Mouse (Mus musculus) intestine, postnatal 0 days (tissue): Measurements from ENCODE around the gene Elmsan1. TPM values are rescaled to one million over a fixed set of nuclear protein-coding genes. Genes with fewer than 3 reads are reported as not detected.

ENCODE experiments used
- ATAC-seq: fragments of 200-750 bp; cut with Nextera tagmentation; 2 replicates; pipeline ENCODE4 v1.8.0; 2017; ENCODE audit warnings: mild to moderate bottlenecking, moderate TSS enrichment, moderate library complexity
- H3K27ac ChIP-seq: fragments of 300-500 bp; sonication (generic); 2 replicates; pipeline ENCODE4 v1.5.1; 2014; ENCODE audit warnings: mild to moderate bottlenecking, low read depth, low read length, moderate library complexity
- H3K27me3 ChIP-seq: fragments of 300-500 bp; sonication (generic); replicated peaks from 2 replicates; pipeline ENCODE4 v1.6.1; 2014; ENCODE audit warnings: low read length, mixed read lengths; ENCODE audit not compliant: control insufficient read depth, insufficient read depth
- H3K36me3 ChIP-seq: fragments of 300-500 bp; sonication (generic); 2 replicates; pipeline ENCODE4 v1.6.1; 2014; ENCODE audit warnings: mild to moderate bottlenecking, moderate library complexity; ENCODE audit not compliant: control insufficient read depth, insufficient read depth
- H3K4me1 ChIP-seq: fragments of 300-500 bp; sonication (generic); replicated peaks from 2 replicates; pipeline ENCODE4 v1.6.1; 2014; ENCODE audit warnings: antibody characterized with exemption, low read length, mixed read lengths; ENCODE audit not compliant: control insufficient read depth, insufficient read depth
- H3K4me2 ChIP-seq: fragments of 300-500 bp; sonication (generic); replicated peaks from 2 replicates; pipeline ENCODE4 v1.6.1; 2014; ENCODE audit warnings: low read depth, mild to moderate bottlenecking, moderate library complexity
- H3K4me3 ChIP-seq: fragments of 300-500 bp; sonication (generic); 2 replicates; pipeline ENCODE4 v1.5.1; 2014; ENCODE audit warnings: low read depth, low read length
- H3K9ac ChIP-seq: fragments of 300-500 bp; sonication (generic); 2 replicates; pipeline ENCODE4 v1.6.1; 2014; ENCODE audit warnings: mild to moderate bottlenecking, low read depth, low read length
- H3K9me3 ChIP-seq: fragments of 300-500 bp; sonication (generic); 2 replicates; pipeline ENCODE4 v1.6.1; 2016; ENCODE audit warnings: mixed run types; ENCODE audit not compliant: control insufficient read depth
- CTCF ChIP-seq: sonication (generic); IDR thresholded peaks from 2 replicates; pipeline ENCODE4 v1.5.1; 2016; ENCODE audit warnings: low read depth, mild to moderate bottlenecking, control low read depth, antibody characterized with exemption, moderate library complexity
- WGBS: fragments of 180-500 bp; shearing (Covaris S2); extraction: QIAGEN DNeasy Blood & Tissue Kit; methylation state at CpG from one replicate; pipeline ENCODE4 v1.1.7; 2014; 5-methylcytosine and 5-hydroxymethylcytosine counted together
- polyA plus RNA-seq: library from polyadenylated mRNA; unstranded; fragments of >200 nt; fragmentation: Nextera tagmentation; extraction: Ambion mirVana; gene quantifications from 2 replicates; pipeline ENCODE4 v1.2.1, GENCODE M21; 2015

The Elmsan1 gene
- polyA plus RNA-seq, 1 experiment from 2014 or later = 4.9 TPM

DNA sequence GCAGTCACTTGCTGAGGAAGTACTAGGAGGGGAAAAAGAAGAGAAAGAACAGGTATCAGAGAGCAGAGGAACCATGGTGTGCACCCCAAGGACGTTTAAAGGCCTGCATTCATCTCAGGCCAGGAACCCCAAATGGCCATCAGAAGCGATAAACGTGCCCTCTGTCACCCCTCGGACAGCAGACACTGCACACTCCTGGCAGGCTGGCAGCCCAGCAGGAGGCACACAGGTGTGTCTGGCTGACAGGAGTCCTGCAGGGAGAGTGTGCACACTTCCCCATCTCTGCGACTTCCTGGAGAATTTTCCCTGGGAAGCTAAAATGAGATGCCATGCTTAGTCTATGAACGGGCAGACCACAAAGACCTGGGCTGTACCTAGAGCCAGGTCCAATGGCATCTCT, 65.3 kb downstream of the Elmsan1 start:
- Histone ChIP-seq H3K27me3 (no peaks in the 10 kb centered on the region), H3K4me2 (no peak overlapping the region), H3K36me3 (peaks cover 63% of the 10 kb centered on the region), H3K4me1 (0 out of 2 replicates have a peak, but pooled peaks cover 2% of the 10 kb centered on the region), H3K9me3 (no peaks in the 10 kb centered on the region), H3K27ac (no peak overlapping the region), H3K9ac (no peak overlapping the region), H3K4me3 (no peak overlapping the region)
- WGBS = 79% methylated on average over 6 of the region's 6 CpGs
- TF ChIP-seq CTCF = no peak; the same call in 1 of the 2 replicates
- no peak for ATAC-seq

DNA sequence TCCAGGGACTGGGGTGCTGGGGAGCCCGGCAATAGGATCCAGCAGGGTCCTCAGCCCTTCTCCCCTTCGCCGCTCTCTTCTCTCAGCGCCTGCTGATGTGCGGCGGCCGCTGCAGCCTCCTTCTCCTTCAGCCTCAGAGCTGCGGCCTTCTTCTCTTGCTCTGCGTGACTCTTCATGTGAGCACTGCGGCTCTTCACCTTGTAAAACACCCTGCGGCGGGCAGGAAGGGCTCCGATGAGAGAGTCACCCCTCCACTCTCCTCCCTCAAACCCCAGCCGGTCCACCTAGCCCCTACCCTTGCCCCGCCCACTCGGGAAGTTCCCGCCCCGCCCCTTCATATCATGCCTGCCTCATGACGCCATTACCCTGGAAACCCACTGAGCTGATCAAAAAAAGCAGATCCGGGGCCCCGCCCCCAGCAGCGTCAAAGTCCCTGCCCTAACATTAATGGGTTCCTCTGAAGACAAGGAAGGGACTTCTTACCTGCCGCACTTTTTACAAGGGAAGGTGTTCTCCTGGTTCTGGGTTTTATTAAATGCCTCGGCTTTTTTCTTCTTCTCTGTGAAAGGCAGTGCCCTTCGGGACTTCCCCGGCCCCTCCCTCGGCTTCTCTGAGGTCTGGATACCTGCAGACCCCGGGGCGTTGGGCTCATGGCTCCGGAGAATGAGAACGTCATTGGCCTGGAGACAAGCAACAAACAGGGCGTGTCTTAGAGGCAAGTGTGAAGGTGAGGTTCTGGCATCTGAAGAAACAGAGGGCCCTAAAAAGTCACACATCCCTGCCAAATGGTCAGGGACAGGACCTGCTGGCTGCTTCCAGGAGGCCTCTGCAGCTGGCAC, 66.1 kb downstream of the Elmsan1 start:
- H3K9me3 ChIP-seq = no peaks in the 10 kb centered on the region
- 36% methylated on average over 32 of the region's 32 CpGs for WGBS
- peak overlapping the region; percentile 66 for H3K27ac ChIP-seq
- no peaks in the 10 kb centered on the region for H3K27me3 ChIP-seq
- H3K4me1 ChIP-seq = 0 out of 2 replicates have a peak, but pooled peaks cover 2% of the 10 kb centered on the region
- 0 out of 2 replicates have a peak overlapping the region, but pooled peaks have one; percentile 2 for H3K4me3 ChIP-seq
- ATAC-seq = peak; percentile 35
- H3K4me2 ChIP-seq = peak overlapping the region; percentile 54
- no peak for TF ChIP-seq CTCF
- peak overlapping the region; percentile 17; the same call in 1 of the 2 replicates for H3K9ac ChIP-seq
- peaks cover 55% of the 10 kb centered on the region for H3K36me3 ChIP-seq

DNA sequence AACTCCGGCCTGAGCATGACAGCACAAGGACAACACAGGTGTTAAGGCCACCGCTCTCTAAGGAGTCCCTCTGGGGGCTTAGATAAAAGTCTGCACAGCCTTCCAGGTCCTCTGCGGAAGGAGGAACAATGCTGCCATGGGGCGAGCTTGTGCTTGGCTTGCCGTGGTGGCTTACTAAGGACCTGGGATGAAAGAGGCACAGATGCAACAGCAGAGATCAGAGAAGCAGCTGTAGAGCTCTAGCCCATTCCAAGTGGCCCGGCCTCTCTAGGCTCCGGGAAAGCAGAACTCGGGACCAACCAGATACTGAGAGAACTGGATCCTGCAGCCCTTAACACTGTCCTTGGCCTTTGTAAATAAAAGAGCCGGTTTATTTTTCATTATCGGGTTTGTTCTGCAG, 66.8 kb downstream of the Elmsan1 start:
- Histone ChIP-seq H3K9ac (0 out of 2 replicates have a peak overlapping the region, but pooled peaks have one; percentile 17), H3K4me3 (no peak overlapping the region), H3K36me3 (peaks cover 48% of the 10 kb centered on the region)

DNA sequence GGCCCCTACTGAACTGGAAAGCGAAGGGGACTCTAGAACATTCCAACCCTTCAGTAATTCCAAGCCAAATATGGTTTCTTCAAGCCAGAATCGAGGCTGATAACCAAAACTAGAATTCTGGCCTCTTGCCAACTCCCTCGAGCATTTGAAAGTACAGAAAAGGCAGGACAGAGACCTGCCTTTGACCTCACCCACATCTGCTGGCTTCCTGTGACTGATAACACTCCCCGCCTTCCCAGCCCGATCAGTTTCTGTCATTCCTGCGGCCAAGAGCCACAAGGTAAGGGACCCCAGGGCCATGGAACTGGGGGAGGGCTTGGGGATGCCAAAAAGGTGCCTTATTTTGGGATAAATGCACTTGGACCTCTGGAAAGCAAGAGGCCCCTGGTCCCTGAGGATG, 67.7 kb downstream of the Elmsan1 start:
- Histone ChIP-seq H3K4me3 (no peak overlapping the region), H3K4me1 (0 out of 2 replicates have a peak, but pooled peaks cover 2% of the 10 kb centered on the region), H3K36me3 (peaks cover 44% of the 10 kb centered on the region), H3K9ac (no peak overlapping the region), H3K27me3 (no peaks in the 10 kb centered on the region), H3K4me2 (no peak overlapping the region), H3K9me3 (no peaks in the 10 kb centered on the region), H3K27ac (no peak overlapping the region)
- no peak for TF ChIP-seq CTCF
- ATAC-seq = no peak
- WGBS = 20% methylated on average over 6 of the region's 6 CpGs

More for the DNA sequence above, 66.8 kb downstream of the Elmsan1 start:
- WGBS = 55% methylated on average over 10 of the region's 10 CpGs
- Histone ChIP-seq H3K4me1 (0 out of 2 replicates have a peak, but pooled peaks cover 2% of the 10 kb centered on the region), H3K27ac (peak overlapping the region; percentile 66), H3K27me3 (no peaks in the 10 kb centered on the region), H3K9me3 (no peaks in the 10 kb centered on the region), H3K4me2 (peak overlapping the region; percentile 54)
- no peak for TF ChIP-seq CTCF
- no peak; the same call in 1 of the 2 replicates for ATAC-seq

DNA sequence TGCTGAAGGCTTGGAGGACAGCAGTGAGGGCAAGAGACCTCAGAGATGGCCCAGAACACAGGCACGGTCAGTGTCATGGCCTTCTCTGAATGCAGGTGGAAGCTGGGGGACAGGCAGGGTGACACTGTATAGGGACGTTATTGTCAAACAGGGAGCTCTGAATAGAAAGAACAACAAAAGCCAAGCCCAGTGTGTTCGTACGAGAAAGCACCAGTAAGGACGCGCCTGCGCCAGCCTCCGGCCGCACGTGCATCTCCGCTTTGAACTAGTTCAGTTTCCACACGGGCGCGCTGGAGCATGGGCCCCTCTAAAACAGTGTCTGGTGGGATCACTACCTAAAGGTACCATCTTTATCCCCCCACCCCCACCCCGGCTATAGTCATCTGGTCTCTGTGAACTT, 68.7 kb downstream of the Elmsan1 start:
- no peak overlapping the region for H3K4me3 ChIP-seq
- H3K36me3 ChIP-seq = peaks cover 35% of the 10 kb centered on the region
- 92% methylated on average over 15 of the region's 15 CpGs for WGBS
- no peak overlapping the region for H3K4me2 ChIP-seq
- H3K27ac ChIP-seq = no peak overlapping the region
- no peak for ATAC-seq
- H3K4me1 ChIP-seq = 0 out of 2 replicates have a peak, but pooled peaks cover 2% of the 10 kb centered on the region
- no peaks in the 10 kb centered on the region for H3K9me3 ChIP-seq
- no peak overlapping the region for H3K9ac ChIP-seq
- no peaks in the 10 kb centered on the region for H3K27me3 ChIP-seq
- no peak for TF ChIP-seq CTCF

DNA sequence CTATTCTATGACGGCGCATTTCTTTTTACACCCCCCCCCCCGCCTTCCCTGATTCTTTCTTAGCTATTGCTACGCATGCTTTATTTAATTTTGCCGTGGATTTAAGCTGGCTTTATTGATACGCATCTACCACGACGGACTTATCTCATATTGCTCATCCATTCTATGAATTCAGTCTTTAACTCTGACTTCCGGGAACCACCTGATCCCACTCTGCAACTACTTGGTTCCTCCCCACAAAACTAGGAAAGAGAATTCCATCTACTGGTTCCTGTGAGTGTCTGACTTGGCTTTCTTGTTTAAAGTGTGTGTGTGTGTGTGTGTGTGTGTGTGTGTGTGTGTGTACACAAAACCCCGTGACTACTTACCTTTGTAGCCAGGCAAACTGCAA, 70.1 kb downstream of the Elmsan1 start:
- peaks cover 29% of the 10 kb centered on the region for H3K36me3 ChIP-seq
- 14% methylated on average over 10 of the region's 10 CpGs for WGBS
- H3K4me3 ChIP-seq = peak overlapping the region; percentile 50
- no peak for TF ChIP-seq CTCF
- H3K27ac ChIP-seq = no peak overlapping the region
- H3K4me1 ChIP-seq = 0 out of 2 replicates have a peak, but pooled peaks cover 2% of the 10 kb centered on the region
- no peak for ATAC-seq
- no peaks in the 10 kb centered on the region for H3K9me3 ChIP-seq
- peak overlapping the region; percentile 79 for H3K4me2 ChIP-seq
- H3K27me3 ChIP-seq = no peaks in the 10 kb centered on the region
- H3K9ac ChIP-seq = peak overlapping the region; percentile 37; the same call in 1 of the 2 replicates
